Mouse (Mus musculus) gastrocnemius, postnatal 10 days (tissue): Measurements from ENCODE around the gene Satb1. TPM values are rescaled to one million over a fixed set of nuclear protein-coding genes. Genes with fewer than 3 reads are reported as not detected.

Experiments
- DNase-seq: peaks from one replicate; pipeline ENCODE4 v3.0.0; 2021; ENCODE audit warnings: mixed read lengths
- total RNA-seq, 2 experiments: library from RNA; stranded (reverse); gene quantifications; 2 replicates each; pipeline ENCODE4 v1.2.3; 2021

Satb1 gene
- total RNA-seq, 2 experiments from 2014 or later, result 82.9 to 84.3 TPM

DNA sequence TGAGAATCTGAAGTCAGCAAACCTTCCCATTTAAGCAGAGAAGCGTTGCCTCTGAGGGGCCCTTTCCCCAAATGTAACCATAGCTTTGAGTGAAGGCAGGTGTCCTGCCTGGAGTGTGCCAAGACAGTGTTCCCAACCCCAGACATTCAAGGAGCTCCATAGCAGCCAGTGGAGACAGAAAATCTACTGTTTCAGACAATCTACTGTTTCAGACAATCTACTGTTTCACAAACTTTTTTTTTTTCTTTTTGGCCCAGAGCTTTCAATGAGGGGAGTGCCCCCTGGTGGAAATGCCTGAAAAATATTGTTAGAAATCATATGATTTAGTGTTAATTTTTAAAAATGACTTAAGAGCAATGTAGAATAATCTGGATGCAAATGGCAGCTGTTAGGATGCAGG lies 55.3 kb downstream of the Satb1 start:
- peak; percentile 9 for DNase-seq

DNA sequence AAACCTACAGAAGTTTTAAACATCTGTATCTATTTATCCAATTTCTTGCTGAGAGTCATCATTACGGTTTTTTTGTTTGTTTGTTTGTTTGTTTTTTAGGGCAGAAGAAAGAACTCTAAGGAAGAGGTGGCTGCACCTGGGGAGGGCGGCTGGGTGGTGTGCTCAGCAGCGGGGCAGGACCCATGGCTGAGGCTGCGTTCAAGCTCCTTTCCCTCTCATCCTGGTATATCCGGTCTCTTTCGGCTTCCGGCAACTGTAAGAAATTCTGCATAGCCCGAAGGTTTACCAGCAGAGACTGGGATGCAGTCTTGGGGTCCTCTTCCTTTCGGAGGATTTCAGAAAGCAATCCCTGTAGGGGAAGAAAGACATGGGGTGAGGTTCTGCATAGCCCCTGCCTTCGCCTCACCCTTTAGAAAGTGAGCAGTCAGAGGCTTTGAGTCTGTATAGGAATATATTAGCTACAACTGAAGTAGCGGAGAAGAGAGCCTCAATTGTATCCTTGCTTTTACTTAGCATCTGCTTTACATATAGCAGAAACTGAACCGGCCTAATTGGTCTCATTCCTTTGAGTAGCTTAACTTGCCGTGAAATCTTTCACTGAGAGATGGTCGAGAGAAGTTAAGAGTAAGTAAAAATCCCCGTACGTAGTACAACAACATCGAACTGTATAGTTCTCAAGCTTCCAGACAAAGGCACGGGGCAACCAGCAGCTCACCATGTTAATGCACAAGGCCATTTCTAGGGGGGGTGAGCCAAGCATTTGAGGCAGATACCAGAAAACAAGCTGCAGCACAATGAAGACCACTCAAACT lies 57.8 kb downstream of the Satb1 start:
- no peak for DNase-seq

DNA sequence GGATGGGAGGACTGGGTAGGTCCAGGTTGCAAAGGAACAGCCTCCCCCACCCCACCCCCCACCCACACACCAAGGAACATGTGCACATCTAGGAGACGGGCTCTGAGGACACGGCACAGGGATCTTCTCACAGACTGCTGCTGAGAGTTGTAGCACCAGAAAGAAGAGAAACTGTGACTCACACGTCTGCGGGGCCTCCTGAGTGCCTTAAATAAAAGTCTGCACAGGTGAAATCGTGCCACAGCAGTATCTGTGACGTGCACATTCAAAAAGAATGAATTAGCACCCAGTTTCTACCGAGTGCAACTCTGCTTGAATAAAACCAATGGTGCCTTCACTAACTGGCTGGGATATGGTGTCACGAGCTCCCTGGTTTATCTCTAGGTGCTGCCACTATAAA lies 69.5 kb downstream of the Satb1 start:
- no peak for DNase-seq

DNA sequence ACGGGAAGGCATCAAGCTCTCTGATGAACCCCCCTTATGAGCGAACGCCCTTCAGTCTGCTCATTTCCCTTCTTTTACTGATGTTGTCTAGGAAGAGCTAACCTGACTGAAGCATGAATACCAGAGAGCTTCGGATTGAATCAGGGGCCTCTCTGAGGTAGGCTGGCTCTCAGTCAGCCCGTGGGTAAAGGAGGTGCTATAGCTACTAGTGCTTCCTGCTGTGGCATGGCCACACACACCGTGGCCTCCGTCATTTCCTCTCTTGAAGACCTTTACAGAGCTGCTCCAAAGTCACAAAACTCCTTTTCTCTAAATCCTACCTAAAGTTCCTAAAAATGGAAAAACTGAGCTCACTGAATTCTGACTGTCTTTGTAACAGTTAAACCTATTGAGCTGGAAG lies 70.6 kb downstream of the Satb1 start:
- no peak for DNase-seq

DNA sequence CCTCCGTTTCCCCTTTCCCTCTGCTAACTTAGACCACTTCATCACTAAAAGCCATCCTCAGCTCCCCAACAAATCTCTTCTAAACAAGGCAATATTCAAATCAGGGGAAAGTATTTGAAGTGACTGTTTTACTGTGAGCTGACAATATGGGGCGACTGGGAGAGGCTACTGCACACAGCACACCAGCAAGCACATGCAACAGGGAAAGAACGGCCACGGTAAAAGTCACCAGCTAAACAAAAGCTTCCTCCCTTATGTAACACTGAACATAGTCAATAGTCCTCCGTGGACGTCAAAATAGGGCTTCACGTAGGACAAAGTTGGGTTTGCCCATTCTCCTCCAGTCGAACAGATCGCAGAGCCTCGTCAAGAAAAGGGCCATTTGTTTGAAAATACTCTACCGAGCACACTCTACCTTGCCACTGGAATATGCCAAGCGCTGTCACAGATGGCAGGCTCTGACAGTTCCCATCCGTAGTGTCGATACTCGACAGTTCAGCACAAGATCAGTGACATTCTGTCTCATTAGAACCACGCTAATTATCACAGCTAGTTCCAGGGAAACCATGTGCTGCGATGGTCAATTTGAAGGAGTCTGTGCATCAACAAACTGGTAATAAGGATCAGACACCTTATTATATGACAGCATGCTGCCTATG lies 72.0 kb downstream of the Satb1 start:
- DNase-seq, result no peak

DNA sequence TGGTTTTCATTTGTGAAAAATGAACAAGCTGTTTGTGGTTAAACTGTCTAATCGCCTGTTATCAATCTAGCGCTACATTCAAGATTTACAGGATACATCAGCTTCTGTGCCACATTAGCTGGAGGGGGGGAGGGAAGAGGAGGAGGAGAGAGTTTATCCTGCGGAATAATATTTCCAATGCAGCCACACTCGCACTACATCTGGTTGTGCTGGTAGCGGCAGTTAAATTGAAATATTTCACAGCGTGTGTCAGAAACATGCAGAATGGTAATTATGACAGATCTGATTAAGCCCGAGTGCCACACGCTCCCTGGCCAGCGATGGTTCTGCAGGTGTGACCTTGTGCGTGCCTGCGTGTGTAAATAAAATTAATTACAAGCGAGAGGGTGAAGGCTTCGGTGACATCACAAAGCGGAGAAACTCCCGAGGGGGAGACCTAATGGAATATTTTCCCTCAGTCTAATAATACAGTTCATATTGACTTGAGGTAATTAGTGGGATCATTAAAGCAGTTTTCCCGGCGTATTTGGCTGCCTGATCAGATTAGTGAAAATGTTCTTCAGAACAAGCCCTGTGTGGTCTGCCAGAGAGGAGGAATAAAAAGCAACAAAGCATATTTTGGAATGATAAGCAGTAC lies 72.7 kb downstream of the Satb1 start:
- no peak for DNase-seq

DNA sequence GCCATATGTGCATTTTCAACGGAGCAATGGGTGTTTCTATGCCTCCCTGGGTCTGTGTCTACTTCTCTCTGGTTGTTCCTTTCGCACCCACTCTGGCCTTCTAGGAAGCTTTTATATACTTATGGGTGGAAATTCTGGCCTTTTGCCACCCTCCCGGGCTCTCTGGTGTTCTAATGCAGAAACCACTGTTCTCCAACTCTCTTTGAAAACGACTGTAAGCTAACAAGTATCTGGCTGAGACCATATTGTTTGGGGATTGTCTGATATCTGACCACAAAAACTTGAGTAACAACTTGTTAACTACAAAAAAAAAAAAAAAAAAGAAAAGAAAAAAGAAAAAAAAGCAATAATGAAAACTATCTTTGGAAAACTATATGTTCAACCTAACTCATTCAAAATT lies 73.6 kb downstream of the Satb1 start:
- no peak for DNase-seq

DNA sequence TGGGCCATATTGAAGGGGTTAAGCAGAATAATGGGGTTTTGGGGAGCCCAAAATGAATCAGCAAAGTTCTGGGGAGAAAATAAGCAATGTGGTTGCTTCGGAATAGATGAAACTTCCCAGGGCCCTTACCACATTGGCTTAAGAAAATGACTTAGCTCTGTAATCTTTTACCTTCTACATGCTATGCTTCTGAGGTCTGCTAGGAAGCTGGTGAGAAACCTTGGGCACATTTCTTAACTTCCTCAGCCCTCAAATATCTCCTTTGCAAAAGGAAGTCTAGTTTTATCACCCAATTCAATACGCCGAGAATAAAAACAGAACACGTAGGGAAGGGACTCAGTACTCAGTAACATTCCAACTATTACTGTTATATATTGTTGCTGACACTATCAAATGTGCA lies 80.9 kb downstream of the Satb1 start:
- DNase-seq, result no peak

DNA sequence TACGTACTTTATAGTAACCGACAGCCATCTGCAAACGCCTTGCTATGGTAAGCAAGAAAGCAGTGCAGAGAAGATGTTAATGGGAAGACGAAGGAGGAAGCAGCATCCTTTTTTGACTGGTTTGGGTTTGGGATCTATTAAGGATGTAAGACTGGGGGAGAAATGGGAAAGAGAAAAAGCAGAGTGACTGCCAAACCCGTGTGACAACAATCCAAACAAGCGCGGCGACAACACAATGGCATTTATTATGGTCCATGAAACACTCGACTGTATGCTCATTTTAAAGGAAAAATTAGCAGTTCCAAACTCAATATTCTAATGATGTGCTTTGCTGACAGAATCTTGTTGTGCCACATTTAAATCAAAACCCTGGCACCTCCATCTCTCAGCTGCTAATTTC lies 85.9 kb downstream of the Satb1 start:
- no peak for DNase-seq

DNA sequence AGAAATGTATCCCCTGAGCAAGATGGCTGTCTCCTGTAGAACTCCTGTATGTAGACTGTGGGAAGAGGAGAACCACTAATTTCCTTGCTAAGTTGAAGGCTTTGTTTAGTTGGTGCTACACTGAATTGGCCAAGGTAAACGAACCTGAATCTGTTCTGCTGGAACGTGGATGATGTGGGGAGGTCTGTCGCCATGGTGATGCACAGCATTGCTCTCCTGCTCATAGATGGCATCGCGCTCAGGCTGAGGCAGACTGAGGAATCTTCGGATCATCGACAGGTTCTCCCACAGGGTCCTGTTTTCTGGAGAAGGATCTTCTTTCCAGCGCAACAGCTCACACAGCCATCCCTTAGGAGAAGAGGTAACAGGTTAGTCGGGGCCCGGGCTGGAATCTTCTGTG lies 90.6 kb downstream of the Satb1 start:
- no peak for DNase-seq

DNA sequence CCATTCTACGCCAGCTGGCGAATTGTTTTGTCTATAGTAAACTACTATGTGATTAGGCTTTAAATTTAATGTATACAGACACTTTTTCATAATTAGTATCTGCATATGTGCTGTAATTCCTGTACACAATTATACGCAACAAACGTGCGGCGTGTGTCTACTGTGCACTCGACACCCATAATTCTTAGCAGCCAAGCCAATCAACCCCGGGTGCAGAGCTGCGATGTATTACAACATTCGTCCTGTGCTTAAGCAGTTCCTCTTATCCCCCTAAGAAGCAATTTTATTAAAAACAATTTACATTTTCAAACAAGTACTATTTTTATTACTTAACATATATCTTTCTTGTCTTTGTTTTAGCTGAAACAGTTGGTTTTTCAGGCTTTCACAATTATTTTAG lies 92.0 kb downstream of the Satb1 start:
- no peak for DNase-seq

DNA sequence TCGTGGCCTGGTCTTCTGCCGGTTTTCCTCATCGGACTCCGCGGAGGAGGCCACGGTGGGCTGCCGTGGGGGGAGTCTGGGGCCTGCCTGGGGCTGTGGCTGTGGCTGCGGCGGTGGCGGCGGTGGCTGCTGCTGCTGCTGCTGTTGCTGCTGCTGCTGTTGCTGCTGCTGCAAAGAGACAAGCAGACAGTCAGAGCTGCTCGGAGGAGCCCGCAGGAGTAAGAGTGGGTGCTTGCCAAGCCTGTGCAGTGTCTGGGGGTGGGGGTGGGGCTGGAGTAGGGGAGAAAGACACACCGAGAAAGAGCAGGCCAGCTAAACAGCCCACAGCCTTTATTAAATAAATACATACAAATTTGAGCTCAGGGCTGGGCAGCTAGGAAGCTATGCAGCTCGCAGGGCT lies 92.8 kb downstream of the Satb1 start:
- DNase-seq, result no peak

DNA sequence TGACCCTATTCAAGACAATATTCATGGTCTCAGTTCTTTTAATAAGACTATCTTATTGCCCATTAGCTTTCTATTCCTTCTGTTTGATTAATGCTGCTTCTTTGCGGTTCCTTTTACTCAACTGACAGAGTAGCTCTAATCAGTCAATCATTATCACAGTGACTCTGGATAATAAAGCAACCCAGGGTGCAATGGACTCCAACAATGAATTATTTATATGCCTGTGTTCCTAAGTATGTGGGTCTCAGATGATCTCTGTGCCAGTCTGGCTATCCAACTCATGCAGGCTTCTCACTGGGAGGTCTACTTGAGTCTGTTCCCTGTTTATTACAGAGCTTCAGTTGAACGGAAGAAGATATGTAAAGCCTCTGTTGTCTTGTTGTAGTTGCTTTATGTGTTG lies 108.6 kb downstream of the Satb1 start:
- no peak for DNase-seq

DNA sequence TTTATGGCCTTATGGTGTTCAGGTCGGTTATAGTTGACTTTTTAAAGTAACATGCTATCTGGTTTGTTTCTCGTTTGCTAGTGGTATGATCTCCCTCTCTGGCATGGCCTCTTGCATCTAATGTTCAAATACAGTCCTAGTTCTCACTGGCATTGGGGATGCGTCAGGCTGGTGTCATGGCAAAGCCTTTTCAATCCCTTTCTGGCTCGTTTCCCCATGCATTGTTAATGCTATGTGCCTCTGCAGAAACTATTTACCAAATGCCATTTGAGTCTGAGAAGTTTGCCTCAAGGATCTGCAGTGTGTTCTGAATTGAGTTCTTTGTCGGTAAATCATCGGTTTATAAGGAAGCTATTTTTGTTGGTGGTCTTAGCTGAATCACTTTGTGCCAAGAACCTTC lies 137.4 kb downstream of the Satb1 start:
- no peak for DNase-seq

DNA sequence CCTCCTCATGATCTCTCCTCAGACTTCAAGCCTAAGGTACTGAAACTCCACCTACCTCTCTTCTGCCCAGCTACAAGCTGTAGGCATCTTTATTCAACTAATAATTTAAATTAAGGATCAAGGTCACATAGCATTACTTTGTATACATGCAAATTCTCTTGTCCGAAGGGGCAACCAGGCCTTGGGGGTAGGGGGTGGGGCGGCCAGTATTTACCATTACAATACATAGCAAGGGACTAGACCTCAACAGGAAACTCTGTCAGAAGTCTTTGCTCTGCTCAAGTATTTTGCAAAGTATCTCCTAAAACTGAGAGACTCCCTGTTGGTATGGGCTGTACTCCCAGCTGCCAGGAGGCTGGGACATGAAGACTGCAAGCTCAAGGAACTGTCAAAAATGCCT lies 137.8 kb downstream of the Satb1 start:
- DNase-seq, result no peak

DNA sequence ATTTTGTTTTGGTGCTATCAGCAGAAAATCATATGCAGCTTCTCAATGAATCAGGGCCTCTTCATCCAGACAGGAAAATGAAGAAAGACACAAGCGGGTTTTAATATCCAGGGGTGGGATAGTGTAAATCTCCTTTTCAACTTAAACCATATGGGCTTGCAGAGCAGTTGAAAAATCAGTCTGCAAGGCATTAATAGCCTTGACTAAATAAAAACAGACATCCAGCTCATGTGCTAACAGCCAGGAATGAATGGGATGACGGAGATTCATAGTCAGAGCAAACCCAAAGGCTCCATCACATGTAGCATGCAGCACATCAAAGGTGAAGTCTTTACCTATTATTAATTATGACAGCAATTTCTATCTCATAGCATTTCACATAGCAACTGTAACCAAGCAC lies 142.6 kb downstream of the Satb1 start:
- DNase-seq, result no peak

DNA sequence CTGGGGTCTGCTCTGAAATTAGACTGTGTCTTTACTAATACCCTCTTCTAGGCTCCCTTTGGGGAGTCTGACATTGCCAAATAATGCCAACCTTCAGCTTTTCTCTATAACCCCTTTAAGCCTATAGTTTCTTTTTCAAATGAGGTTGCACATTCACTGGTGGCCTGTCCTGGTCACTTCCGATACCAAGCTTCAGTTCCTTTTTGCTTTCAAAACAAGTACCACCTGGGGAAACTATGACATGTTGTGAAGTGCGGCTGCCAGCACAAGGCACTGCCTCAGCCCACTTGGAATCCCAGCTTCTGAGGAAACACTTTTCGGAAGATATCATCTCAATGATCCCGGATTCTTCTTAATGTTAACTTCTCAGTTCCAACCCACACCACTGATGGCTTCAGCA lies 145.9 kb downstream of the Satb1 start:
- no peak for DNase-seq
